Mouse (Mus musculus) activated CD4-positive, CD25-positive, alpha-beta regulatory T cell, adult 4 months (primary cell): ENCODE results near the gene Sept8. TPM values are rescaled to one million over a fixed set of nuclear protein-coding genes. Genes with fewer than 3 reads are reported as not detected.
A peak's percentile ranks its signal among the peaks of the same experiment; 100 is the strongest.

ENCODE experiments used
- ATAC-seq: one replicate; pipeline ENCODE4 v1.8.0; 2017
- polyA plus RNA-seq, 2 experiments: library from polyadenylated mRNA; unstranded; fragments of 100-300 nt; shearing (Covaris generic); gene quantifications; one replicate each; pipeline ENCODE4 v1.2.1; 2017

Sept8 gene
- polyA plus RNA-seq, 2 experiments from 2014 or later = 1.0 to 1.4 TPM

DNA sequence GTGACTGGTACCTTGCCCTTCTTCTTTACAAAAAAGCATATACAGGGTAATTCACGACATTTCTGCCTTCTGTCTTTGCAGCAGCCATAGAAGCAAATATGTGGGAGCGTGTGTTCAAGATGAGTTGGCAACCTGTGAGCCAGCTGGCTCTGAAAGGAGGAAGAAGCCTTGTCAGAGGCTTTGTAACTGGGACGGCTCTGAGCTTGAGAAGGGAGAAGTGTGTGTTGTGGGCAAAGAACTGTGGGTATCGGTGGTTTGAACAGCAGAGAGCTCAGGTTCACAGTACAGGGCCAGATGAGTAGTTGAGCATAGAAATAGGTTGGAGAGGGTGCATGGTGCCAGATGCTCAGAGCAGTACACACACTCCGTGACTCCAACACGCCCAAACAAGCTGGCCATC, 22.1 kb upstream of the Sept8 start:
- no peak for ATAC-seq

DNA sequence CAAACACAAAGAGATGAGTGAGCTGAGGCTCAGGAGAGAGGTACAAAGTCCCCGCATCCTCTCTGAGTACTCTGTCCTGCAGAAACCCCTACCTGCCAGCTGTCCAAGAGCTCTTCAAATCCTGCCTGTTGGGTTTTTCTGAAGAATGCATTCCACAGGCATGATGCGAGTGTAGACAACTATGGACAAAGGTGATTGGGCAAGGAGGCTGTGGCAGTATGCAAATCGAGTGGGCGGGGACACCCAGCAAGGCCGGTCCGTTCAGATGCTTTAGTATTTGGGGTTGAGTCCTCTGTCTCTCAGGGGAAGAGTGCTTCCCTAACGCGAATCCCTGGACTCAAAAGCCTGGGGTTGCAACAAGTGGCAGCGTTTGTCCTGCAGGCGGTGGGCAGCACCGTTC, 18.5 kb upstream of the Sept8 start:
- ATAC-seq = no peak

DNA sequence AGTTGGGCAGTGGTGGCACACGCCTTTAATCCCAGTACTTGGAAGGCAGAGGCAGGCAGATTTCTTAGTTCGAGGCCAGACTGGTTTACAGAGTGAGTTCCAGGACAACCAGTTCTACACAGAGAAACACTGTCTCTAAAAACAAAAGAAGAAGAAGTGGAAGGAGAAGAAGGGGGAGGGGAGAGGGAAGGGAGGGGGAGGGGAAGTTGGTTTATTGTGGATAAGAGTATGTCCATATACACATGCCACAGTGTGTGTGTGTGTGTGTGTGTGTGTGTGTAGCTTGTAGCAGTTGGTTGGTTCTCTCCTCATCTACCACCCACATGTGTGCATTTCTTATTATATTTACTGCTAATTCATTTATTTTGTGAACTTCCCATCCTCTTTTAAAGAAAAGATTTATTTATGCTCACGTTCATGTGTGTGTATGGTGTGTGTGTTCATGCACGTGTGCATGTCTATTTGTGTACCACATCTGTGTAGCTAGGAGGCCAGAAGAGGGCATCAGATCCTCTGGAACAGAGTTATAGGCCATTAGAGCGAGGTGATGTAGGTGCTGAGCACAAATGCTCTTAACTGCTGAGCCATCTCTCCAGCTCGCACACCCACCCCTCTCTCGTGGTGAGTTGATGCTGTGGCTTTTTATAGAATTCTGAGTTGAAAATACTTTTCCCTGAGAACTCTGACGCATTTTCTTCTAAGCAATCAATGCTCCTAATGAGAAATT, 16.9 kb upstream of the Sept8 start:
- ATAC-seq = no peak

DNA sequence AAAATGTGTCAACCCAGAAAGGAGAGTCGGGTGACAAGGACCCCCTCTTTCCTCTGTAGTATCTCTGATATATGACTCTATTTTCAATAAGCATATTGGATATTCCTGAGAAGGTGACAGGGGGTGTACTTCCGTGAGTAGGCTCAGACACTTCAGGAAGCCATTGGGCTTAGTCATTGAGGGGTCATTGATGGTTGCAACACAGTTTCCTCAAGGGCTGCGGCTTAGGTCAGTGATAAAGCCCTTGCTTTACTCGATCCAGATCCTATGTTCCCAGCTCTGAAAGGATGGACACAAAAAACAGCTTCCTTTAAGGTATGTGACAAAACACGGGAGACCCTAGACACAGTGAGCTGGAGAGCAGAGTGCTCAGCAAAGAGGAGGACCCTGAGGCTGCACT, 15.3 kb upstream of the Sept8 start:
- ATAC-seq = no peak

DNA sequence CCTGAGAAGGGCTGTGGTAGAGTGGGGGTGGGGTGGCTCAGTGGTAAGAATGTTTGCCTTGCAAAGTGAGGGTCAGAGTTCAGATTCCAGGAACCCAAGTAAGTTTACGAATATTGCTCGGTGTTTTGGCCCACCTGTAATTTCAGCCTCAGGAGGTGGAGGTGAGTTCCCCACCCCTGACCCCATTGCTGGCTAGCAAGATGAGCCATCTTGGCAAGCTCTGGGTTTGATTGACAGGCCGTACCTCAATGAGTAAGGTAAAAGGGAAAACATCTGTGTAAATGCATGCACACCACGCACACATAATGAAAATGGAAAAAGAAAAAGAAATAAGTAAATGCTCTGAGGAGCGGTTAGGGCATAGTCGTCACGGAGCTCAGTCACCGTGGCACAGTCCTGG, 14.7 kb upstream of the Sept8 start:
- no peak for ATAC-seq

DNA sequence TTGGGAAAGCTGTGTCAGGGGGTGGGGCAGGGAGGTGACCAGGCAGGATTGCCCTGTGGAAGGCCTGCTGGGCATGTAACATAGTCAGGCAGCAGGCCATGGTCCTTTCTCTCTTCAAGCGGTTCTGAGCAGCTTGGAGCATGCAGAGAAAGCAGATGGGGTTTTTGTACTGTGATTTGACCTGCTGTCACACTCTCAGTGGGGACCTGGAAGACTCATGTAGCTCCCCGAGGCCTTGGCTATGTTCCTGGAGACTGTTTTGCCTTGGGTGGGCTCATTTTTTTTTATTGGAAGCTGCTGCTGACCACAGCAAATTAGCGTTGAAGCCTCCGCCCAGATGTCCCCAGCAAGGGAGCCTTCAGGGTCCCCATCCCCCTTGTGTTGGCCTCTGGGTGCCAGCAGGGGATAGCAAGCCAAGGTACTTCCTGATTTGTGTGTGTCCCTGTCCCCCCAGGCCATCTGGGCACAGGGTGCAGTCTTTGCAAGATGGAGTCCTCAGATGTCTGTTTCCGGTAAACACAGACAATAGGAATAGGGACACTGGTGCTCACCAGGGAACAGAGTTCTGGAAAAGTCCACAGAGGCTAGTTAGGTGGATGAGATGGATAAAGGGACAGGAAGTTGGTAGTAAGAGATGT, 13.9 kb upstream of the Sept8 start:
- ATAC-seq = no peak

DNA sequence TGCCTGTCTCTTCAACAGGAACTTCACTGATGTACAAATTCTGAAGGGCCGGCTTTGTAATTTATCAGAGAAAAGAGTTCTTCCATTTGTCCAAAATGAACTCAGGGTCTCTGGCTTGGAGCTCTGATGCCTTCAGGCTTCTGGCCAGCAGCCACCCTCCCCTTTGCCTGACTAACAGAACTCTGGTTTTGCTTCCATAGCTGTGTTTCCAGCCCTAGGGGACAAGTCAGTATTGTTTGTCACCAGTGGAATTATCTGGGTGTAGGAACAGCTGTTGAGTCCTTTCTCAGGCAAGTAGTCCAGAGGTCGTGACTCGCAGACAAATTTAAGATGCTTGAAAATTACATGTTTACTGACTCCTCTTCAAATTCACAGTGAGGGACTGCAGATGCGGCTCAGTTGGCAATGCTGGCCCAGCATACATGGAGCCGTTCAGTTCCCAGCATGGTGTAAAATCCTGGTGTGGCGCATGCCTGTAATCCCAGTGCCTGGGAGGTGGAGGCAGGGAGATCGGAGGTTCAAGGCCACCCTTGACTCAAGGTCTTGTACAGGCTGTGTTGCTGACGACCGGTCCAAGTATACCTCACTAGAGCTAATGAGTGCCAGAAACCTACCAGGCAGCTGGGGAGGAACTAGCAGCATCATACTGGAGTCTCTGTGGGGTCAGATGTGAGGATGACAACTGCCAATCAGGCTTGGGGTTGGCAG, 11.8 kb upstream of the Sept8 start:
- ATAC-seq = no peak

DNA sequence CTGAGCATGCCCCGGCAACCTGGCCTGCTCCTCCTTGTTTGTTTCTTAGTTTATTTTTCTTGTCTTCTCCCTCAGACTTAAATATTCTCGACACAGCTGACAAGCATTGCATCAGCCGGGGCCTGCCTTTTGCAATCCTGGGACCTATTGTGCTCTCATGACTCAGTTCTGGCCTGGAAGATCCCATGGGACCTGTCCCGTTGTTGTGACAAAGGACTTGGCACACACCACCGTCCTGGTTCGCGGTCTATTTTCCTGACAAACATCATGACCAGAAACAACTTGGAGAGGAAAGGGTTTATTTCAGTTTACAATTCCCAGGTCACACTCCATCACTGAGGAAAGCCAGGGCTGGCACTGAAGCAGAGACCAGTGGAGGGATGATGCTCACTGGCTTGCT, 10.9 kb upstream of the Sept8 start:
- ATAC-seq = no peak

DNA sequence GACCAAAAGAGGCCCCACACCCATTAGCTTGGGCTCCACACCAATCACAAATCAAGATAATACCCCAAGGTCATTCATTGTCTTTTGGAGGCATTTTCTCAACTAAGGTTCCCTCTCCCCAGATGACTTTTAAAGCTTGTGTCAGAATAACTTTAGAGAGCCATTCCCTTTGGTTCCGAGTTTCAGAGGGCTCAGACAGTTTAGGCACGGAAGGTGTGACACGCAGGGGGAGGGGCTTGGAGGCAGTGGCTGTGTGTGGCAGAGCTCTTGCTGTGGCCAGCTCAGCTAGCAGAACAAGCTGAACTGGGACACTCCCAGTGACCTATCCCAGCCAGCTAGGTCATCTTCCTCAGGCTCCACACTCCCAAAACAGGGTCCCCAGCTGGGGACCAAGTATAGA, 10.5 kb upstream of the Sept8 start:
- no peak for ATAC-seq

DNA sequence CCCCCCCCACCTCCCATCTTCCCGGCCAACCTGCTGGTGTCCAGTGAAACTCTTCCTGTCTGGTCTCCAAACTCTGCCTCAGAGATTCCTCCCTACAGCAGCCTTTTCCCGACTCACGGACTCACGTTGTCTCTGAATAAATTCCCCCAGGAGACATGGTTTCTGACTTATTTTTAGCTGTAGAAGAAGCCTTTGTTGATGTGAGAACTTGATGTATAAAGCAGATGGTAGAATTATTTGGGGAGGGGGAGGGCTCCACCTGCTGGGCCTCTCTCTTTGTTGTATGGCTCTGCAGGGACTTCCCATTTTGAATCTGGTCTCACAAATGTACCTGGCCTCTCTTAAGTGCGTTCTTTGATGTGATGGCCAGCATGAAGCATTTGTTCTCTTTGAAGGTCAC, 8.7 kb upstream of the Sept8 start:
- ATAC-seq = no peak

DNA sequence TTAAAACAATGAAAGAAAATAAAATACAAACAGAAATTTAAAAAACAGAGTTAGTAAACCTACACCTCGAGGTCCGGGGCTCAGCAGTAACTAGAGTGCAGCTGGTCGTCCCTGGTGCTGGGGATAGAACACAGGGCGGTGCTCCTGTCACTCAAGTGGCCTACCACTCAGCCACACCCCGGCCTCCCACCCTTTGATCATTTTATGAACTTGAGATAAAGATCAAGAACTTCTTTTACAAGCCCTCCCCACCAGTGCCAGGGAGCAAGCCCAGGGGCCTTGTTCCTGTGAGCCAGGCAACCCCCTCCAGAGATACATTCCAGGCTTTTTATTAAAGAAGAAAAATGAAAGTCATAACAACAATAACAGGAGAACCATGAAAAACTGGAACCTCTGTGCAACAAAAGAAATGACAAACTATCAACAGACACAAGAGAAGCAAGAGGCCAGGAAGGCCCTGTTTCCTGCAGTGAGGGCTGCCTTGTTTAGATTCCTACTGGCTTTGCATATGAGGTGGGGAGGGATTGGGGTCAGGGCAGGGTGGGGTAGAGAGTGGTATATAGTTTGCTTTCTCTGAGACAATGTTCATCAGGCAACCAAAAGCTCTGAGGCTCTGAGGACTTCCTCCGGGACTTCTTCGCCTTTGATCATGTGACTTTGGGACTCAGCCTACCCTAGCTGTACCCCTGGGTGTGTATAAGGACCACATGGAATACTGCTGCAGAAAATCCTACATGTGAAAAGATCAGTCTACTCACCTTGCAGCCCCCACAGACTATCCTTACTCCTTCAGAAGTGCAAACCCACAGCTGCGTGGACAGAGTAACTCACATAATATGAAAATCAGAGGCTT, 2.1 kb upstream of the Sept8 start:
- ATAC-seq = peak; percentile 55

DNA sequence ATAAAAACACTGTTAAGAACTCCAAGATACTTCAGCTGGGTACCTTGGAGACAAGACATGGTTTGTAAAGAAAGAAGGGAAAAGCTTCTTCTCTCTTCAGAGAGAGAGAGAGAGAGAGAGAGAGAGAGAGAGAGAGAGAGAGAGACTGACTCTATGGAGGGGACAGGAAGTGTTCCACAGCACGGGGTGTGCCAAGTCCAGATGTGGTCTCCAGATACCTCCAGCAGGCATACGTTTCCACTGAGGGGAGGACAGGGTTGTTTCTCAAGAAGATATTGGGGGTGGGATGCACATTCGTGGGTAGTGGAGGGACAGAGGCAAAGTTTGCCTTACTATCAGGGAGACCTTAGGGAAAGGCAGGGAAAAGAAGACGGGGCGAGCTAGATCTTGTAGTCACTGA, 298 bp upstream of the Sept8 start:
- no peak for ATAC-seq

DNA sequence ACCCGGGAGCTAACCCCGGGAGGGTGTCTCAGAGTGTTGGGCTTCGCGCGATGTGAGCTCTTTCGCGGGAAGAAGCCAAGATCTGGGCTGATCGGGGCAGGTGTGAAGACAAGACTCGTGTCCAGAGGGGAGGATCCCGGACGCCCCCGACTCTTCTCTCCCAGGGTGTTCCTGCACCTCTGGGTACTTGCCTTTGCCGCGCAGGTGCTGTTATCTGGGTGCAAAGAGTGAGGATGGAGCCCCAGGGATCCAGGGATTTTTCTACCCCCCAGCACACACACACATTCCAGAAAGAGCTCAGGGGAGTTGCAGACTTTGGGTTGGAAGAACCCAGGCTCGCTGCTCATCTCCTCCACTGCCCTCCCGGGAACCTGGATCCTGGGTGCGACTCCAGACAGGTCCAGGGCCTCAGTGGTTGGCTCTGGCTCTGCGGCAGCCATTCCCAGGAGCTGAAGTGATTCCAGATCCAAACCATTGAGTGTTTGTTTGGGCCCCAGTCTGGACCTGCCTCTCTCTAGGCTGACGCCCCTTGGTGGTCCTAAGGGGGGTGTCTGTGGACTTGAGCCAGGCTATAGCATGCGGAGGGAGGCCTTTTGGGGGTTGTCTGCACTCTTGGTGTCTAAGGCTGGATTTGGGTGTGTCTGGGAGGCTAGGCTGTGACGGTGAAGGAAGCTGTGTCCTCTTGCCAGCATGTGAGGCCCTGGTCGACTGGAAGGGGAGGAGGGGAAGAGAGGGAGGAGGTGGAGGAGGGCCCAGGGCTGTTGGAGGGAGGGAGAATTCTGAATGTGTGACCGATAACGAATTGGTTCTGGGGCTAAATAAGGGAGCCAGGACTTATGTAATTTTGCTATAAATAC, 1.3 kb downstream of the Sept8 start:
- ATAC-seq = no peak

DNA sequence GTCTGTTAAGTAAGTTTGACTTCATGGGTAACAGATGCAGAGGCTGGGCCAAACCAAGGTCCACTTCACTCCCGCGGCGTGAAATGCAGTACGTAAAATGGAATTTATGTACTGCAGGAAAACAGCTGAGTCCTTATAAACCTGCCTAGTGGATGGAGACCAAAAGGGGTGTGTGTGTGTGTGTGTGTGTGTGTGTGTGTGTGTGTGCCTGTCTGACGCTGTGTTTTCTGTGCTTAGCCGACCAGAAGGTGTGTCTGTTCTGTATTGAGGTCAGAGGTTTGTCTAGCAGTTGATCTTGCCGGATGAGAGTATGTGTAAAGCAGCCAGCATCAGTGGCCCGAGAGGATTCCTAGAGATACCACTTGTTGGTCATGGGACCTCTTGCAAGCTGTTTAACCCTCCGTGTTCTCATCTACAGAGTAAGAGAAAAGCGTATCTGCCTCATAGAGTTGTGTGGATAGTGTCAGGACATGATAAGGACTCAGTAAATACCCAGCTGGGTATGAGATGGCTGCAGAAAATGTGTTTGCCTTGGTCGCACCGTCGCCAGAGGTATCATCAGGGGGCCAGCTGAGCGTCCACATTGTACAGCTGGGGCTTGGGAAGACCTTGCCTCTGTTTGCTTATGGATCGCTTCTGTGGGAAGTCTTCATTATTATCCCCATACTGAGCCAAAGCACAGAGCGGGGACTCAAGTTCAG, 2.2 kb downstream of the Sept8 start:
- ATAC-seq = no peak

DNA sequence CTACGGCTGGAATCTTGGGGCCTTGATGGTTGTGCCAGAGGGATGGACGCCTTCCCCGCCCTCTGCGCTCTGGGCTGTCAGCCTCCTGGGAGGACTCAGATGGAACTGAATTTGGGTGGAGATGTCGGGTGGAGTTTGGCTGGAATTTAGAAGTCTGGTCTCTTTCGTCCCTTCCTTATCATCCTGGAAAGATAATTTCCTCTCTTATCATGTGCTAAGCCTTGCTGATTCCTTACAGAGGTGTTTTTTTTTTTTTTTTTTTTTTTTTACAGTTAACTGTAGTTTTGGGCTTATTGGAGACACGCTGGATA, 2.7 kb downstream of the Sept8 start:
- ATAC-seq = no peak

DNA sequence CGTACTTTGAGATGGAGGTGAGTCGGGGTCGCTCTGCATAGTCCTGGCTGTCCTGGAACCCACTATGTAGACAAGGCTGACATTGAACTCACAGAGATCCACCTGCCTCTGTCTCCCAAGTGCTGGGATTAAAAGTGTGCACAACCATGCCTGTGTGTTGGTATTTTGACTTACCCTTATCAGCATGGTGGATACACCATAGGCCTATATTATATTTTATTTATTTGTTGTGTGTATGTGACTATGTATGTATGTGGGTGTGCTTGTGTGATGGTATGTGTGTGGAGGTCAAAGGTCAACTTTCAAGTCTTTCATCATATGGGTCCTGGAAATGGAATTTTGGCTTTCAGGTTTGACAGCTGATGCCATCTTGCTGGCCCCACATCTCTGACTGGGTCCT, 3.3 kb downstream of the Sept8 start:
- ATAC-seq = no peak

DNA sequence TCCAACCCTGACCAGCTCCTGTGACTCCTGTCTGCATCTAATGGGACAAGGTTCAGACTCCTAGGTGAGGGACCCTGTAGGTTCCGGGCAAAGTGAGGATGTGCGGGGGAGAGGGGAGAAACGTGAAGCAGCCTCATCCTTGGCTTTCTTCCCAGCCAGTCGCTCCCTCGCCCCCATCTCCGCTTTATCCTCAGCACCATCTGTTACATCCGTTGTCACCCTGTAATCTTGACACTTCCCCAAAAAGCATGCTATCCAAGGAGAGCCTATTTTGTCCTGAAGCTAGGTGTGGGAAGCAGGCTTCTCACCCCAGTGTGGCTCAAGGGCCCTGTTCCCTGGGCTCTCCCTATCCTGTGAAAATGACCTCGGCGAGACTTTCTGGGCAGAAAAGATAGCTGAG, 3.9 kb downstream of the Sept8 start:
- ATAC-seq = no peak

DNA sequence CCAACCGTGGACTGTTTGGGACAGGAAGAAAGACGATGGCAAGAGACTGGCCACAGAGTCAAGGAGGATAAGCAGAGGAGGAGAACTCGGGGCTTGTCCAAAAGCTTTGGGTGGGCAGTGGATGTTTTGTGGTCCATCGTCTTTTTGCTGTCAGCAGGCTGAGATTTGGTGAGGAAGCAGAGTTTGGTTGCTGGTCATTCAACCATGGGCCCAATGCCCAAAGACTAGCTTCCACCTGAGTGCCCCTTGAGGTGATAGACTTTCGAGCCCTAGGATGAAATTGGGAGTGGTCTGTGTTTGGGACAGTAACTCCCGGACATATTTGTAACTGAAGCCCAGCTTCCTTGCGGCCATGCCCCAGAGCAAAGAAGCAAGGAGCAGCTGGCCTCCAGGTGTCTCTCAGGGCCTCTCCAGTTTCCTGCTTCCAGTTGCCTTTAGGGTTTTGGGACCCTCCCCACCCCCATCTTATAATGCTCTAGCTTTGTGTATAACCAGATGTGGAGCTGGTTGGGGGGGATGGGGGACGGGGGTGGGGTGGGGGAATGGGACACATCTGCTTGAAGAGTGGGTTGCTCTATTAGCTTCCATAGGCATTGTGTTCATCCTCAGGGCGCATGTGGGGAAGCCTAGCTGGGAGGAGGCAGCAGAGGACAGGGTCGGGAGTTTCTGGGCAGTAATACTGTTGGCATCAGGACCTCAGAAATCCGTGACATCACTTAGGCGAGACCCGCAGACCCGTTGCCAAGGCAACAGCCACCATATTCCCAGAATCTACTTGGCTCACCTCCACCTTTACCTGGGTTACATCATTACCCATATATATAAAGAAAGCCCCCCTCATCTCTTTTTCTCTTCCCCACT, 4.7 kb downstream of the Sept8 start:
- no peak for ATAC-seq

DNA sequence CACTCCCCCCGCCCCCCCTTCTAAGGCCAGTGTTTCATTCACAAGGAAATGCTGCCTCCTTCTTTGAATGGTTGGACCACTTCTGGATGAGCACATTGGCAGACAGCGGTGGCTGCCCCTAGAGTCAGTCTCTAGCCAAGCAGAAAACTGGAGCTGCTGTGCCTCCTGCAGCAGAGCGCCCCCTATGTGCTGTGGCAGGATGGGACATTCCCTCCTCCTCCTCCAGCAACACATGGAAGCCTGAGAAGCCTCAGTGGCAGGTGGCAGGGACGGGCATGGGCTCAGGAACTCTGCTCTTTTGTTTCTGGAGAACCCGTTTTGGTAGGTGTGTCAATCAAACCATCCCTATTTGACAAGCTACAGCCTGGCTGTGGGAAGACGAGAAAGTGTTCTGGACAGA, 5.8 kb downstream of the Sept8 start:
- ATAC-seq = no peak

DNA sequence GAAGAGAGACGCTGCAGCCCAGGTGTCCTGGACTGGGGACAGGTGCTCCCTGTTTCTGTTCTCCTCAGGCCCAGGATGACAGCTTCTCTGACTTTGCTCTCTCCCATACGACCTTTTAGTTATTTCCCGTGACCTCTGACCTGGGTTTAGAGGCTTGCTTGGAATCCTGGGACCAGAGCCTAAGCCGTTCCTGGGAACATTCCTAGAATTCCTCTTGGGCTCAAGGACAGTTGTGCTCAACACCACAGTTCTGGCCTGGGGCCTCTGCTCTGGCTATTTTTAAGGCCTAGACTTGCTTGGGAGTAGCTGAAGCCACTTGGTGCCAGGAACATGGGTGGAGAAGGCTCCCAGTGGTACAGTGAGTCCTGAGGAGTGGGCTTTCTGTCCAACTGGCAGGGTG, 6.4 kb downstream of the Sept8 start:
- no peak for ATAC-seq
